Mouse (Mus musculus) cerebellum, adult 11 months (tissue): ENCODE data around the gene Sh3gl1.
A peak's percentile ranks its signal among the peaks of the same experiment; 100 is the strongest.

Experiments
- DNase-seq: peaks from one replicate; pipeline ENCODE4 v3.0.0; 2022

Sh3gl1 gene

DNA sequence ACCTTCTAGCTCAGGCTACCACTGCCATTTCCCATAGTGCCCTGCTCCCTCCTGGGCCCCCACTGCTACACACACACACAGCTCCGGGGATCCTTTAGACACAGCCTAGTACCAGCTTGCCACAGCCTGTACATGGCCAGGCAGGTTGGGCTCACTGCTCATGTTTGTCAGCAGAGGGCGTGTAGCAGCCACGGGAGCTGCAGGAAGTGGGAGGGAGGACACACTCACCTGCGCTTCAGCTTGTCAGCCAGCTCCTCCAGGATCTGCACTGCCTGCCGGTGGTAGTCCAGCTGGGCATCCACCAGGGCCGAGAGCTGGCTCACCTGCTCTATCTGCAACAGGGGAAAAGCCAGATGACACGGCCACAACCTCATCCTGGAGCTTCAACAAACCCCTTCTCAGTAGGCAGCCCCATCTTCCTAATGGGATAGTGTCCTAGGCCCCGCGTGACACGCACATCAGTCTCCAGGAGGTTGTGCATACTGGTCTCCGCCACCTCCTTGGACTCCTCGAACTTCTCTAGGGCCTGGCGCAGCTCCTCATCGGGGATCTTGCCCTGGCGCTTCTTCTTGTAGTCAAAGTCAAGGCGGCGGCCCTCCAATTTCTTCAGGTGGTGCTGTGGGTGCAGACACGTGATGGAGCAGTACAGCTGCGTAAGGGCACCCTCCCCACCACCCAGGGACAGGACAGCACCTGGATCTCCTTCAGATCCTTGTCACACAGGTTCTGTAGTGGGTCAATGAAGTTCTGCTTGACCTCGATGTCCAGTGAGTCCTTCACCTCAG, 17.9 kb downstream of the Sh3gl1 start:
- DNase-seq, result peak; percentile 80

DNA sequence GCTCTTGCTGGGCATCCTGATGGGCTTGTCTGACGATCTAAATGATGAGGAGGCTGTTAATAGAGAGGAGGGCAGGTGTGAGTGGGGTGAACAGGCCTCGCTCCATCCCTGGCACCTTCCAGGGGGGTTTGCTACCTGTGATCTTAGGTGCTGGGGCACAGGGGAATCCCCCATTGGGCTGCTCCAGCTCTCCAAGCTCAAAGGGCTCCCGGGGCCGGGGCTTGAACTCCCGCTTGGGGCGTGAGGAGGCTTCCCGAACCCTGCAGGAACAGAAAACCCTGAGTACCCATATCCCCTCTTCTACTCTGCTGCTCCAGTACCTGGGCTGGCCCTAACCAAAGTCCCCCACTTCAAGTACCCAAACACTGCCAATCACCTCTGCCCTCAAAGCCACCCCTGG, 18.6 kb downstream of the Sh3gl1 start:
- DNase-seq, result no peak

DNA sequence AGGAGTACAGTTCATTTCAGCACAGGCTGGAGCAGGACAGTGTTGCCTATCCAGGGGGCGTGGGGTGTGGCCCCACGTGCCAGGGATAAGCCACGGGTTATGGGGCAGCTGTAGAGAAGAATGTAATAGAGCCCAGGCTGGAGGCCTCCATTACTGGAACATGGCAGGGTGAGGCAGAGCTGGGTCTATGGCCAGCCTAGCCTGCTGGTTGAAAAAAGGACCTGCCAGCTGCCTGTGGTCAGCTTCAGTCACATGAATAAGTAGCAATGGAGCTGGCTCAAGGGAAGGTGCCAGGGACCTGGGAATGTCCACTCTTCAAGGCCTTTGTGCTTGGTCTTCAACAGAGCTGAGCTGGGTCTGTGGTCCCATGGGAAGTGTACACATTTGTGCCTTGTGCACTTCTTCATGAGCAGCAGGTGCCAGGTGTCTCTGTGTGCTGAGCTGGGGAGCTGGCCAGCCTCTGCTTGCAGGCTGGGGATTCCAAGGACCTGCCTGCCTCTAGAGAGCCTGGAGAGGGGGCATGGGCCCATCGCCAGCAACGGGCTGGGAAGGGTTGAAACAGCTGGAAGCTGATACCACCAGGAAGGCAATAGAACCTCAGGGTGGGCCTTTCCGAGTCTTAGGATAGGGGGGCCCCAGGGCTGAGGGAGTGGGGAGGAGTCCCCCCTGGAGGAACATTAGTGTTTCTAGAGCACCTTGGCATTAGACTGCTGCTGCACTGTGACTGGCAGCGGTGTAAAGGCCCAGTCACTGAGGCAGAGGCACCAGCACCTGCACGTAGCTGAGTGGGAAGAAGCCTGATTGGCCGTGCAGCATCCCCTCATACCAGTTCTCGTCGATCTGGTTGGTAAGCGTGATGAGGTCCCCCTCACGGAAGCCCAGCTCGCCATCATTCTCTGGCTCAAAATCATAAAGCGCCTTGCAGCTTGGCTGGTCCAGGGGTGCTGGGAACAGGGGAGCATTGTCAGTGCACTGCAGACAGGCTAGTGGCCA, 19.3 kb downstream of the Sh3gl1 start:
- no peak for DNase-seq

DNA sequence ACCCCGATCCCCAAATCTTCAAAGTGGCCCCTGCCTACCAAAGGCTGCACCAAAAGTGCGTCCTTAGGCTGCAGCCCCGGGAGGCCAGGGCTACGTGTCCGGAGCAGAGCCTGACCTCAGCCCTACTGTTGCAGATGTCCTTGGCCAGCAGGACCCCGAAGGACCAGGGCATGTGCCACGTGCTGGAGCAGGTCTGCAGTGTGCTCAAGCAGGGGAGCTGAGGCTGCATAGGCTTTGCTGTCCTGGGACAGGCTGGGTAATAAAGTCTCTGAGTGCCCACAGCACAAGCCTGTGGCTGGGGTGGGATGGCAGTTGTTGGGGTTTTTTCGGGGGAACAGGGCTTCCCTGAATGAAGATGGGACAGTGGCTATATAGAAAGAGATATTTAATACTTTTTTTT, 20.1 kb downstream of the Sh3gl1 start:
- DNase-seq, result no peak

DNA sequence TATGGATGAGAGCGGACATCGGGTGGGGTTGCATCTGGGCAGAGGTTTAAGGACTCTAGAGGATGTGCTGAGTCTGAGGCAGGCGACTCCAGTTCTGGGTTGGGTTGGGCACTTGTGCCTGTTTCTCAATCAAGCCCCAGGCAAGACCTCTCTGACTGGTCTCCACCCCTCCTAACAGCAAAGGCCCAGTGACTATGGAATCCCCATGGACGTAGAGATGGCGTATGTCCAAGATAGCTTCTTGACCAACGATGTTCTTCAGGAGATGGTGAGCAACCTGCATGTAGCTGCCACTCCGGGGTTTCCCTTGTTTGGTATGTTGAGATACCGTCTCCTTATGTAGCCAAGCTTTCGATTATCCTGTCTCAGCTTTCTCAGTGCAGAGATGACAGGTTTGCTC, 21.1 kb downstream of the Sh3gl1 start:
- no peak for DNase-seq

DNA sequence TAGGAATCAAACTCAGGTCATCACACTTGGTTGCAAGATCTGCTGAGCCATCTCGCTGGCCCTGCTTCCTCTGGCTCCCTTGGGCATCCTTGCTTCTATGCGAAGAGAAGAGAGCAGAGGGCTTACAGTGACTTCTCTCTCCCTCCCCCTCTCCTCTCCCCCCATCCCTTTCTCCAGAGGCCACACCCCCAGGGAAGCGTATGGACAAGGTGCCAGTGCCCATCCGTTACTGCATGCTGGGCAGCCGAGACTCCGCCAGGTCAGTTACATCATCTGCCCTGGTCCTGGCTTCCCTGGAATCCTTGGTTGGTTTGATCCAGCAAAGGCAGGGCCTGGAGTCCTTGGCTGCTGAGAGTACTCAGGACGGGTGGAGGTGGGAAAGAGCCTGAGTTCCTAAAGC, 25.0 kb downstream of the Sh3gl1 start:
- no peak for DNase-seq

DNA sequence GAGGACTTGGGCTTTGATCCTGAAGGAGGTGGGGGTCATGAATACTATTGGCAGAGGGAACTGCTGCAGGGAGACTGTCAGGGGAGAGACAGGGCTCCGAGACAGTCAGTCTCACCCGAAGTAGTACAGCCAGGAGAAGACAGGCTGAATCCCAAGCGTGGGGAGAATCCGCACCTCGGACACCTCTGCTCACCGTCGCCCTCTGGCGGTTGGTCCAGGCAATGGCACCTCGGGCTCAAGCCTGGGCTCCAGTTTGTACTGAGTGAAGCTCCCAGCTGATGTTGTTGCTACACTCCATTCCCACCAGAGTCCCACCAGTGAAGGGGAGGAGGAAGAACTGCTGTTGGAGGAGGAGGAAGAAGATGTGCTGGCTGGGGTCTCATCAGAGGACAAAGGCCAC, 25.8 kb downstream of the Sh3gl1 start:
- DNase-seq, result peak; percentile 77

DNA sequence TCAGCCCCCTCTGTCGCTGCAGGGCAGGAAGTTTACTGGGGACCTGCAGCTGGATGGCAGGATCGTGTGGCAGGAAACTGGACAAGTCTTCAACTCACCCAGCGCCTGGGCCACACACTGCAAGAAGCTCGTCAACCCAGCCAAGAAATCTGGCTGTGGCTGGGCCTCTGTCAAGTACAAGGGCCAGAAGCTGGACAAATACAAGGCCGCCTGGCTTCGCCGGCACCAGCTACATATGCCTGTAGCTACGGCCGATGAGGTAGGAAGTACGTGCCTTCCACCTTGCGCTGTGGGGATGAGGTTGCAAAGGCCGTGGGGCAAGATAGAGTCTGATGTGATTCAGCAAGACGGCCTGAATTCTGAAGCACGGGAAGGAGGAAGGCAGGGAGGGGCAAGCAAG, 26.2 kb downstream of the Sh3gl1 start:
- DNase-seq, result no peak

DNA sequence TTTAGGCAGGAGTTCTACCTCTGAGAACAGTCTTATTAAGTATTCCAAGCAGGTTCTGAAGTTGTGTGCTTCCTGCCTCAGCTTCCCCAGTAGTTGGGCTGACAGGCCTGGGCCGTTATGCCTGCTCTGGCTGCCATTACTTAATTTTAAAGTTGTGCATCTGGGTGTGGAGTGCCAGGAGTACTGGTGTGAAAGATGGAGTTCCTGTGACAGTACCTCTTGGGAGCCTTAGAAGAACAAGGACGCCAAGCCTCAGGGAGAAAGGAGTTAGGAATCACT, 26.5 kb downstream of the Sh3gl1 start:
- DNase-seq, result no peak

DNA sequence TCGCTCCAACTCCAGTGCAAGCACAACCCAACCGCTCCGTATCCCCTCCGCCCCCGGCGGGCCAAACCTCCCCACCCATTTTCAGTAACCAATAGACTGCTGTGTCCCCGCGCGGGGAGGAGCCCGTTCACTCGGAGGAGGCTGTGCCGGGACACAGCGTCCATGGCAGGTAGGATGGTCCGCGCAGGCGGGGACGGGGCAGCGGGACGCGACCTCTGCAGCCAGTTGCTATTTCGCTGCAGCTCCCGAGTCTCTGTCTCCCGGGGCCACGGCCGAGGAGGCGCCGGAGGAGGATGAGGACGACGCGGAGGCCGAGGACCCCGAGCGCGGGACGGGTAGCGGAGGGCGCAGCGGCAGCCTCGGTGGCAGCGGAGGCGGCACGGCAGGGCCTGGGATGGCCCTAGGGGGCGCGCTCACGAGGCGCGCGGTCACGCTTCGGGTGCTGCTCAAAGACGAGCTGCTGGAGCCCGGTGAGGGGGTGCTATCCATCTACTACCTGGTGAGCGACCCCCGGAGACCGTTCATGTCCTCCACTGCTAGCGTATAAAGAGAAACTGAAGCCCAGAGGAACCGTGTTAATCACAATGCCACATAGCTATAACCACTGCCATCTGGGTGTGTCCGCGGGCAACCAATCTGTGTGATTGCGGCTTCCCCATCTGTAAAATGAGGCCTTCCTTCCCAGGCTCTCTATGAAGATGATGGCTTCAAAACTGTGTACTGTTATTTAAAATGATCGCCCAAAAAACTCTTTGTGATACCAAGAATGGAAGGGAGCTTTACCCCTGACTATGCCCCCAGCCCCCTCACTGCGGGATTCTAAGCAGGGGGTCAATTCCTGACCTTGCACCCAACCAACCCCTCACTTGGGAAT, 27.1 kb downstream of the Sh3gl1 start:
- peak; percentile 90 for DNase-seq

DNA sequence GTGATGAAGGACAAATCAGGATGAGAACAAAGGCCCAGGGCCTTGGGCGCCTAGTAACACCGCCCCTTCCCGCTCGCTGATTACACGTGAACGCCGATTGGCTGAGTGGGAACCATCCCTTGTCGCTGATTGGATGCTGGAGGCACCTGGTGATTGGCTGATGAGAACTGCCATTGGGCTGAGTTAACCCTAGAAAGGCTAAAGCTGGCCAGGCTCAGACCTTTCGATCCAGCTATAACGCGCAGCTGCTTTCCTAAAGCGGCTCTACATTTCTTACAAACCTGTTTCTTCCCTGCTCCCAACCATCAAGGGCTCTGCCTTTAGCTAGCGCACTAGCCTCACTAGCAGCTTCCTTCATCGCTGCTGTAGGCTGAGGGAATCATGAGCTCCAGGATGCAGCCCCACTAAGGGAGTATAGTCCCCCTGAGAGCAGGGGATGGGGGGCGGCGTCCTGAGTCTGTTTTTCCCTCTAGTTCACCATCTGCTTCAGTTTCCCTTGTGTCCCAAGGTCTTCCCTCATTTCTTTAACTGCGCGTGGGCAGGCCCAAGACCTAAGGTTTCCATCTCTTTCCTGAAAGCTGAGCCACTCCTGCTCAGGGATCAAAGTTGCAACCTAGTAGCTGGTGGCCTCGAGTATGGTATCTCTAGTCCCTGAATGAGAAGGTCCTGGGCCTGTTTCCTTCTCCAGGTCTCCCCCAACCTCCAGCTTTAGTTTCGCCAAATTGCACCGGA, 27.9 kb downstream of the Sh3gl1 start:
- DNase-seq, result peak; percentile 90

DNA sequence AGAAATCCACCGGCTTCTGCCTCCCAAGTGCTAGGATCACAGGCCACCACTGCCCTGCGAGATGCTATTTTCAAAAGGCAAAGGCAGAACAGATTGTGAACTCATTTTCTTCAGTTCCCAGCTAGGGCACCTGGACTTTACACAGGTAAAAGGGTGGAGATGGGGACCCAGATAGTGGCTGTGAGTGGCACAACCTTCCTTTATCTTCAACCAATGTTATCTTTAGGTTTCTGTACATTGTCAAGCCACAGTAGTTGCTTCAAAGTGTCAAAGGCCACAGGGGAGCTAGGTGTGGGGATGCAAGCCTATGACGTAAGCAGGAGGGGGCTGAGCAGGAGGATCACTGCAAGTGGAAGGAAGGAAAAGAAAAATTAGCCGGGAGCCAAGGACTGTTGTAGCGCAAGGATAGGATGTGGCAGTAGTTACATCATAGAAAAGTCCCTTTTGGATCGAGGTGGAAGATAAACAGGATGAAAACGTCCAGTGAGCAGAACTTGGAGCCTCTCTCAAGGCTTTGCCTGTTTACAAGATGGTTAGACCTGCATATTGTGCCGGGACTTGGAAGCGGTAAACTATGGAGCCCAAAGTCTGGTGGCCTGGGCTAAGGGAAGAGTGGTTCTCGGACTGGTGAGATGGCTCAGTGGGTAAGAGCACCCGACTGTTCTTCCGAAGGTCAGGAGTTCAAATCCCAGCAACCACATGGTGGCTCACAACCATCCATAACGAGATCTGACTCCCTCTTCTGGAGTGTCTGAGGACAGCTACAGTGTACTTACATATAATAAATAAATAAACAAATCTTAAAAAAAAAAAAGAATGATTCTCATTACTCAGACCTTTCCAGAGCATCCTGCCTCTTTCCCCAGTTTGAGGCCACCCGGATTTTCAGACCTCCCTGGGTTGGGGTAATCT, 28.7 kb downstream of the Sh3gl1 start:
- no peak for DNase-seq

DNA sequence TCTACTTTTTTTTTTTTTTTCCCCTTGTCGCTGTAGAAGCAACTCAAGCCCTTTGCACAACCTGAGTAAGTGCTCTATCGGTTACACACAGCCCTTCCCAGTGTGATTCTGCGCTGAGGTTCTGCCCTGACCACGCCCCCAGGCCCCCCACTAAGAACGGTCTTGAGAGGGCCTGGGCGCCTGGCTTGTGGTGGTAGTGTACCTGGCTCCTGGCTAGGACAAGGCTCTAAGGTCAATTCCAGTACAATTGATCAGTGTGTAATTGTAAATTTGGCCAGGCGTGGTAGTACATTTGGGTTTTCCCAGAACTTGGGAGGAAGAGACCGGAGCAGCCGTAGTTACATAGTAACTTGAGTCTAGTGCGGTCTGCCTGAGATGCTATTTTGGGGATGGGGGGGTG, 29.5 kb downstream of the Sh3gl1 start:
- DNase-seq, result no peak

DNA sequence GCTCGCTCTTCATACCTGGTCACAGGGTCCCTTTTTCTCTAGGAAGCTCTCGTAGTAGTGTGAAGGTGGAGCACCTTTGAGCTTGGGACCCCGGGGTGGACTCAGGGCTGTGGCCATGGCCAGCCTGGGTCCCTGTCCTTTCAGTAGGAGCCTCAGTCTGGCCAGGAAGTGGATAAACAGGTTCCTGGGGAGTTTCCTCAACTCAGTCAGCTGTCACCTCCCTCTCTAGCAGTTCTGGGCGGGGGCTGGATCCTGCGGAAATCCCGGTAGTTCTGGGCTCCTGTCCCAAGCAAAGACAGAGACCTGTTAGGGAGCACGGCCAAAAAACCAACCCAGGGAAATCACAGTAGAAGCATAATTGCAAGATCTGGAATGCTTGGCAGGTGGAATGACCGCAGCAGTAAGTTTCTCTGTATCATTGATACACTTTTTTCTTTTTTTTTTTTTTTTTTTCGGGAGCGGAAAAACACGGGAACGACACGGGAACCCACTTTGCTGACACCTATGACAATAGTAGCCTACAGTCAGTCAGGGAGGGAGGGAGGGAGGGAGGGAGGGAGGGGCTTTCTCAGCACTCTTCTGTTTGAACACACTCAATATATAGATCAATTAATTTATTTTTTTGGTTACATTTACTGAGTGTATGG, 30.9 kb downstream of the Sh3gl1 start, which contains the start of the genes Stap2 and Mpnd:
Stap2 (minus strand) TSS at position 170 of the 647 bp plus-strand sequence.
Mpnd (plus strand) TSS at position 297 of the 647 bp plus-strand sequence.
- DNase-seq, result no peak

DNA sequence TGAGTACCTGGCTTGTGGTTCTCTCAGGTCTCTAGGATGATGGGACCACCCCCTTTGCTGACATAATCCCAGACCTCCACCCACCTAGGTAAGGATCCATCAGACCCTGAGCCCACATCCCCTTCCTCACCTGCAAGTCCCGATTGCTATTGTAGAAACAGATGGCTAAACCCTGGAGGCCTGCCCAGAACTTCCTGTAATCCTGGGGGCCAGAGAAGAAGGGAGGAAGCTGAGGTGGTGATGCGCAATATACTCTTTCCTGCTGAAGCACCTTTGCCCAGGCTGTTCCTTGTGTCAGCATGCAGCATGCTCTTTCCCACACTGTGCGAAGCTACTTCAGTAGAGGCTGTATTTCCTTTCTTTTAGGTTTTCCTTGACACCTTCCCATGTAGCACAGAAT, 33.4 kb downstream of the Sh3gl1 start:
- DNase-seq, result no peak

DNA sequence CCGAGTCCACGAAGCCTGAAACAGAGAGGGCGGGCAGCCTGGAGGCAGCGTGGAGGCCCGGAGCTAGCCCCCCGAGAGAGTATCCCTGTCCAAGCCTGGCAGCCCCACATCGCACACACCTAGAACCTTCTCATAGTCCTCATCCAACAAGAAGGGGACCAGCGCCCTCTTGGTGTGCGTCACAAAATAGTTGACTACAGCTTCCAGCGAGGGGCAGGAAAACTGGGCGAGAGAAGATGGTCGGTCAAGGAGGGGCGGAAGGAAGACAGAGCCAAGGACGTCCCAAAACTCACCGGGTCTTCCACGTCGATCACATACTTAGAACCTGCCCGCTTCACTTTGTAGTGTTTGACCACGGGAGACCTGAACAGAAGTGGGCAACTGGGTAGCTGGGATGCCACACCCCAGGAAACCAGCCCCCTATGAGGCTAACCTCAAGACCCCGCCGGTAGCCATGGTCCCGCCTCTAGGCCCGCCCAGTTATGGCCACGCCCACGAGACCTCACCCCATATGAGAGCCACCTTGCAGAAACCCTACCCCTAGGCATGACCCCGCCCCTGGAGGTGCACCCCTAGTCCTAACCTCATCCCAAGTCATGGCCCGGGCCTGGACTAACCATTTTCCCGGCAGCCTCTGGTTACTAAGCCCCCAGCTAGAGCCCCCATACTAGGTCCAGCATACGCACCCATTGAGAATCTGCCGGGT, 36.5 kb downstream of the Sh3gl1 start:
- DNase-seq, result no peak

DNA sequence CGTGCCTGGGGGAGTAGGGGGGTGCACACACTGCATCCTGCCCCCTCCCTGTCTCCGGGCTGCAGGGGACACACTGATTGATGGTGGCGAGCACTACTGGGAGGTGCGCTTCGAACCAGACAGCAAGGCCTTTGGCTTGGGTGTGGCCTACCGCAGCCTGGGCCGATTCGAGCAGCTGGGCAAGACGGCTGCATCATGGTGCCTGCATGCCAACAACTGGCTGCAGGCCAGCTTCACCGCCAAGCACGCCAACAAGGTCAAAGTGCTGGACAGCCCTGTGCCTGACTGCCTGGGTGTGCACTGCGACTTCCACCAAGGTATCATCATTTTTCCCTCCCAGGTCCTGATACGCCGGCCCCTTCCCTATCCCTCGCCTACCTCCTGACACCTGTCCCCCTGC, 40.4 kb downstream of the Sh3gl1 start:
- DNase-seq, result no peak

DNA sequence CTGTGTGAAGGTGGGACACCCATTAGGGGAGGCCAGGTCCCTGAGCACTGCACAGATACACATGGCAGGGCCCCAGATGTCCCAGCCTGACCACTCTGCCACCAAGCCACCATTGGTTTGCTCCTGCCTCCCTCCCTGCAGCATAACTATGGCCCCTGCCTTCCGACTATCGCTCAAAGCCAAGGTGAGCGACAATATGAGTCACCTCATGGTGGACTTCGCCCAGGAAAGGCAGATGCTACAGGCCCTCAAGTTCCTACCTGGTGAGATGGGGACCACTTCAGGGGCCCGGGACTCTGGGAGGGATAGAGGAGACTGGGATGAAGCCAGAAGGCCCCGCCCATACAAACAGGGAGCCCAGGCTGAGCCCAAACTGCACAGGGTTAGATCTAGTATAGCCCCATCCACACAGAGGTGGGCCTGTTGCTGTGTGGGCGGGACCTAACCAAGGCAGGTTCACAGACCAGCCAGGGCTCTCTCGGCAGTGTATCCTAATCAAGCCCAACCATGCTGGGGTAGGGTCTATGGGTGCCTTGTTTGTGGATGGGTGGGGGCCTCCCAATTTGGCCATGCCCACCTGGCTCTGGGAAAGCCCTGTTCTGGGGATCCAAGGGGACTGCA, 46.0 kb downstream of the Sh3gl1 start:
- no peak for DNase-seq
